Mouse (Mus musculus) intestine, postnatal 0 days (tissue): ENCODE results near the gene Theg. TPM values are rescaled to one million over a fixed set of nuclear protein-coding genes. Genes with fewer than 3 reads are reported as not detected.
A peak's percentile ranks its signal among the peaks of the same experiment; 100 is the strongest.

ENCODE experiments used
- ATAC-seq: fragments of 200-750 bp; cut with Nextera tagmentation; 2 replicates; pipeline ENCODE4 v1.8.0; 2017; ENCODE audit warnings: mild to moderate bottlenecking, moderate TSS enrichment, moderate library complexity
- H3K27ac ChIP-seq: fragments of 300-500 bp; sonication (generic); 2 replicates; pipeline ENCODE4 v1.5.1; 2014; ENCODE audit warnings: mild to moderate bottlenecking, low read depth, low read length, moderate library complexity
- H3K27me3 ChIP-seq: fragments of 300-500 bp; sonication (generic); replicated peaks from 2 replicates; pipeline ENCODE4 v1.6.1; 2014; ENCODE audit warnings: low read length, mixed read lengths; ENCODE audit not compliant: control insufficient read depth, insufficient read depth
- H3K36me3 ChIP-seq: fragments of 300-500 bp; sonication (generic); 2 replicates; pipeline ENCODE4 v1.6.1; 2014; ENCODE audit warnings: mild to moderate bottlenecking, moderate library complexity; ENCODE audit not compliant: control insufficient read depth, insufficient read depth
- H3K4me1 ChIP-seq: fragments of 300-500 bp; sonication (generic); replicated peaks from 2 replicates; pipeline ENCODE4 v1.6.1; 2014; ENCODE audit warnings: antibody characterized with exemption, low read length, mixed read lengths; ENCODE audit not compliant: control insufficient read depth, insufficient read depth
- H3K4me2 ChIP-seq: fragments of 300-500 bp; sonication (generic); replicated peaks from 2 replicates; pipeline ENCODE4 v1.6.1; 2014; ENCODE audit warnings: low read depth, mild to moderate bottlenecking, moderate library complexity
- H3K4me3 ChIP-seq: fragments of 300-500 bp; sonication (generic); 2 replicates; pipeline ENCODE4 v1.5.1; 2014; ENCODE audit warnings: low read depth, low read length
- H3K9ac ChIP-seq: fragments of 300-500 bp; sonication (generic); 2 replicates; pipeline ENCODE4 v1.6.1; 2014; ENCODE audit warnings: mild to moderate bottlenecking, low read depth, low read length
- H3K9me3 ChIP-seq: fragments of 300-500 bp; sonication (generic); 2 replicates; pipeline ENCODE4 v1.6.1; 2016; ENCODE audit warnings: mixed run types; ENCODE audit not compliant: control insufficient read depth
- CTCF ChIP-seq: sonication (generic); IDR thresholded peaks from 2 replicates; pipeline ENCODE4 v1.5.1; 2016; ENCODE audit warnings: low read depth, mild to moderate bottlenecking, control low read depth, antibody characterized with exemption, moderate library complexity
- WGBS: fragments of 180-500 bp; shearing (Covaris S2); extraction: QIAGEN DNeasy Blood & Tissue Kit; methylation state at CpG from one replicate; pipeline ENCODE4 v1.1.7; 2014; 5-methylcytosine and 5-hydroxymethylcytosine counted together
- polyA plus RNA-seq: library from polyadenylated mRNA; unstranded; fragments of >200 nt; fragmentation: Nextera tagmentation; extraction: Ambion mirVana; gene quantifications from 2 replicates; pipeline ENCODE4 v1.2.1, GENCODE M21; 2015

The Theg gene
- polyA plus RNA-seq, 1 experiment from 2014 or later = not detected

- no peak for TF ChIP-seq CTCF
- WGBS = 64% methylated on average over 9 of the region's 9 CpGs
- Histone ChIP-seq H3K4me2 (no peak overlapping the region), H3K9ac (no peak overlapping the region), H3K36me3 (peaks cover 89% of the 10 kb centered on the region), H3K27me3 (no peaks in the 10 kb centered on the region), H3K4me1 (no peaks in the 10 kb centered on the region), H3K27ac (peak overlapping the region; percentile 46; the same call in 1 of the 2 replicates), H3K4me3 (no peak overlapping the region), H3K9me3 (no peaks in the 10 kb centered on the region)
- peak; percentile 56 for ATAC-seq
These were observed 43.1 kb downstream of the Theg start for GRCm38 (mm10) chr10:79543884-79544597.

GRCm38 (mm10) chr10:79542171-79542570 lies 45.0 kb downstream of the Theg start:
- no peak for ATAC-seq
- Histone ChIP-seq H3K27ac (peak overlapping the region; percentile 41; the same call in 1 of the 2 replicates), H3K4me1 (no peaks in the 10 kb centered on the region), H3K9ac (no peak overlapping the region), H3K27me3 (no peaks in the 10 kb centered on the region), H3K4me3 (no peak overlapping the region), H3K4me2 (no peak overlapping the region), H3K36me3 (peaks cover 70% of the 10 kb centered on the region), H3K9me3 (no peaks in the 10 kb centered on the region)
- TF ChIP-seq CTCF = no peak
- WGBS = 92% methylated on average over 11 of the region's 11 CpGs

GRCm38 (mm10) chr10:79541522-79541921 lies 45.6 kb downstream of the Theg start:
- H3K36me3 ChIP-seq = peaks cover 64% of the 10 kb centered on the region
- no peak overlapping the region for H3K4me2 ChIP-seq
- H3K4me3 ChIP-seq = no peak overlapping the region
- H3K9ac ChIP-seq = no peak overlapping the region
- H3K27ac ChIP-seq = no peak overlapping the region
- no peaks in the 10 kb centered on the region for H3K27me3 ChIP-seq
- no peaks in the 10 kb centered on the region for H3K4me1 ChIP-seq
- no peak for TF ChIP-seq CTCF
- no peaks in the 10 kb centered on the region for H3K9me3 ChIP-seq
- 90% methylated on average over 15 of the region's 15 CpGs for WGBS
- ATAC-seq = no peak

- H3K9me3 ChIP-seq = no peaks in the 10 kb centered on the region
- no peak for ATAC-seq
- H3K27me3 ChIP-seq = no peaks in the 10 kb centered on the region
- H3K27ac ChIP-seq = no peak overlapping the region
- H3K4me2 ChIP-seq = no peak overlapping the region
- 96% methylated on average over 11 of the region's 11 CpGs for WGBS
- H3K4me1 ChIP-seq = no peaks in the 10 kb centered on the region
- H3K4me3 ChIP-seq = no peak overlapping the region
- peaks cover 56% of the 10 kb centered on the region for H3K36me3 ChIP-seq
- TF ChIP-seq CTCF = no peak
- no peak overlapping the region for H3K9ac ChIP-seq
These were observed 46.4 kb downstream of the Theg start for GRCm38 (mm10) chr10:79540746-79541145.

- H3K4me1 ChIP-seq = no peaks in the 10 kb centered on the region
- ATAC-seq = no peak
- WGBS = 91% methylated on average over 16 of the region's 16 CpGs
- H3K4me2 ChIP-seq = no peak overlapping the region
- no peak for TF ChIP-seq CTCF
- H3K27ac ChIP-seq = no peak overlapping the region; the same call in 1 of the 2 replicates
- H3K36me3 ChIP-seq = peaks cover 49% of the 10 kb centered on the region
- no peak overlapping the region for H3K9ac ChIP-seq
- H3K4me3 ChIP-seq = no peak overlapping the region
- H3K27me3 ChIP-seq = no peaks in the 10 kb centered on the region
- H3K9me3 ChIP-seq = no peaks in the 10 kb centered on the region
These were observed 47.2 kb downstream of the Theg start for GRCm38 (mm10) chr10:79539701-79540495.

- no peak for ATAC-seq
- WGBS = 63% methylated on average over 4 of the region's 4 CpGs
- Histone ChIP-seq H3K27ac (no peak overlapping the region), H3K36me3 (peaks cover 40% of the 10 kb centered on the region), H3K9me3 (no peaks in the 10 kb centered on the region), H3K4me1 (no peaks in the 10 kb centered on the region), H3K4me3 (no peak overlapping the region), H3K9ac (no peak overlapping the region), H3K27me3 (no peaks in the 10 kb centered on the region), H3K4me2 (no peak overlapping the region)
- no peak for TF ChIP-seq CTCF
These were observed 48.3 kb downstream of the Theg start for GRCm38 (mm10) chr10:79538873-79539272.
